ENCODE assay signal across 22 mouse cellular contexts in genomic region chr9:72189867-72190266, GRCm38 (mm10).
A peak's percentile ranks its signal among the peaks of the same experiment; 100 is the strongest.
DNase-seq lines count a peak whose midpoint lies in the region; ATAC-seq lines count a peak whose summit lies in the region.
"Had no signal": no experiment of that assay in that cellular context is flagged by ENCODE, and none has a peak within 500 bp of the region (broad histone marks: within the 10 kb centered on the region; RNA-seq: fewer than 3 reads in every experiment).

No protein-coding gene starts in this region.

- peaks cover 6% of the 10 kb centered on the region for H3K4me1 ChIP-seq in forebrain, embryonic 10.5 days
- H3K4me1 ChIP-seq in midbrain, embryonic 14.5 days (ENCODE audit: control insufficient read depth, insufficient read depth, low read length) = no peaks in the 10 kb centered on the region
- H3K4me1 ChIP-seq: megakaryocyte, embryonic 14.5 days; midbrain, embryonic 15.5 days had no signal

- H3K36me3 ChIP-seq in forebrain, embryonic 10.5 days (replicated peaks) = no peaks in the 10 kb centered on the region
- H3K36me3 ChIP-seq in midbrain, embryonic 14.5 days (ENCODE audit: control insufficient read depth, insufficient read depth, low read length) = no peaks in the 10 kb centered on the region
- H3K36me3 ChIP-seq: midbrain, embryonic 15.5 days had no signal

- peak; percentile 58 for DNase-seq in gastrocnemius, adult 18-20 months (ENCODE audit: low spot score)
- no peak for DNase-seq in gastrocnemius, postnatal 10 days
- DNase-seq in 3T3-L1 (ENCODE audit: low read depth, low spot score) (peak; percentile 74), adipocyte (ENCODE audit: low spot score) (peak; percentile 16)
- peak; percentile 18 to 57 for DNase-seq in gastrocnemius, postnatal 4 days (ENCODE audit: low spot score in 2 of 2)
- DNase-seq in forebrain, embryonic 10.5 days (ENCODE audit: extremely low spot score, low spot score) = no peak
- DNase-seq in midbrain, embryonic 14.5 days = no peak
- DNase-seq: cerebellum, adult 11 months; cerebellum, postnatal 25 days; heart, postnatal 10 days; kidney, adult 2 months; kidney, postnatal 10 days; liver, postnatal 0 days; lung, postnatal 14 days; thymus, postnatal 25 days had no signal

- WGBS in forebrain, embryonic 10.5 days = 92% methylated on average over 7 of the region's 7 CpGs
- WGBS in midbrain, embryonic 14.5 days = 86% methylated on average over 7 of the region's 7 CpGs

- H3K27me3 ChIP-seq in forebrain, embryonic 10.5 days (ENCODE audit: poor library complexity, severe bottlenecking) = no peaks in the 10 kb centered on the region
- H3K27me3 ChIP-seq in midbrain, embryonic 14.5 days (ENCODE audit: control insufficient read depth, insufficient read depth, low read length) = no peaks in the 10 kb centered on the region
- H3K27me3 ChIP-seq: midbrain, embryonic 15.5 days had no signal

- ATAC-seq in midbrain, embryonic 14.5 days (ENCODE audit: low FRiP score, low TSS enrichment) = no peak
- ATAC-seq: activated CD4-positive, CD25-positive, alpha-beta regulatory T cell, adult 4 months; CD4-positive, CD25-positive, alpha-beta regulatory T cell, adult 4 months; forebrain, embryonic 14.5 days; inflammation-experienced regulatory T-cells, adult 6 months; liver, postnatal 0 days; midbrain, embryonic 15.5 days had no signal

- H3K4me3 ChIP-seq in forebrain, embryonic 10.5 days = no peak overlapping the region
- no peak overlapping the region for H3K4me3 ChIP-seq in midbrain, embryonic 14.5 days (replicated peaks; ENCODE audit: low read depth, low read length)
- H3K4me3 ChIP-seq: megakaryocyte, embryonic 14.5 days; midbrain, embryonic 15.5 days; myocyte had no signal

- H3K9me3 ChIP-seq in forebrain, embryonic 10.5 days = no peaks in the 10 kb centered on the region
- no peaks in the 10 kb centered on the region for H3K9me3 ChIP-seq in midbrain, embryonic 14.5 days (ENCODE audit: control insufficient read depth, low read length)
- H3K9me3 ChIP-seq: midbrain, embryonic 15.5 days had no signal

- no peak overlapping the region for H3K9ac ChIP-seq in midbrain, embryonic 14.5 days (replicated peaks; ENCODE audit: low read length)
- H3K9ac ChIP-seq: liver, postnatal 0 days; midbrain, embryonic 15.5 days had no signal

- no peak overlapping the region for H3K4me2 ChIP-seq in midbrain, embryonic 14.5 days (ENCODE audit: low read length)
- H3K4me2 ChIP-seq: midbrain, embryonic 15.5 days had no signal

- H3K27ac ChIP-seq in forebrain, embryonic 10.5 days = no peak overlapping the region
- no peak overlapping the region for H3K27ac ChIP-seq in midbrain, embryonic 14.5 days (replicated peaks; ENCODE audit: low read depth, low read length)
- H3K27ac ChIP-seq: midbrain, embryonic 15.5 days had no signal

Comparison
In these comparisons a context has a peak if more than half of its experiments do, and no peak if none do; other contexts are left out.
1. DNase-seq: peak in gastrocnemius, adult 18-20 months (single experiment), 3T3-L1 (single experiment), adipocyte (single experiment) and gastrocnemius, postnatal 4 days (2 of 2); none in gastrocnemius, postnatal 10 days (single experiment), forebrain, embryonic 10.5 days (single experiment) and midbrain, embryonic 14.5 days (single experiment).